Mouse (Mus musculus): ENCODE data around the gene Znrd1.
A peak's percentile ranks its signal among the peaks of the same experiment; 100 is the strongest.

Gene Znrd1

GRCm38 (mm10) chr17:36971172-36971850 lies 13.0 kb upstream of the Znrd1 start:
- DNase-seq (ENCODE audit: low spot score in 2 of 2) = no peak

GRCm38 (mm10) chr17:36970316-36970890 lies 12.0 kb upstream of the Znrd1 start:
- DNase-seq (ENCODE audit: low spot score in 2 of 2) = no peak

- DNase-seq (ENCODE audit: low spot score in 2 of 2) = no peak
These were observed 8.5 kb upstream of the Znrd1 start for GRCm38 (mm10) chr17:36966875-36967274.

- DNase-seq (ENCODE audit: low spot score in 2 of 2) = no peak
These were observed 2.8 kb upstream of the Znrd1 start for GRCm38 (mm10) chr17:36961125-36961524.

DNA sequence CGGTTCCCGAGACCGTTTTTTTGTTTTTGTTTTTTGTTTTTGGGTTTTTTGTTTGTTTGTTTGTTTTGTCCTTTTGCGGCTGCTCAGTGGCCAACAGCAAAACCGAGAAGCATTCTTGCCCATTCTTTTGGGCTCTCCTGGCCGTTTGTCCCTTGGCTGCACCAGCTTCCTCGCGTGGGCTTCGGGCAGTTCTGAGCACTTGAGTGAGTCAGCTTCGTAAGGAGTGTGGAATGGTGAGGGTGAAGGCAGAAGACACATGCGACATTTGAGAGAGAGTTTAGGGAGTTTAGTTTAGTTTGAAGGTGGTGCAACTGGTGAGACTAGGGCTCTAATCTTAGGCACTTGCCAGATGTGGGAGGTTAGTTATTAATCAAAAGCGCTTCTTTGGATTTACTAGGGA lies 525 bp upstream of the Znrd1 start:
- no peak for DNase-seq (ENCODE audit: low spot score in 2 of 2)

DNA sequence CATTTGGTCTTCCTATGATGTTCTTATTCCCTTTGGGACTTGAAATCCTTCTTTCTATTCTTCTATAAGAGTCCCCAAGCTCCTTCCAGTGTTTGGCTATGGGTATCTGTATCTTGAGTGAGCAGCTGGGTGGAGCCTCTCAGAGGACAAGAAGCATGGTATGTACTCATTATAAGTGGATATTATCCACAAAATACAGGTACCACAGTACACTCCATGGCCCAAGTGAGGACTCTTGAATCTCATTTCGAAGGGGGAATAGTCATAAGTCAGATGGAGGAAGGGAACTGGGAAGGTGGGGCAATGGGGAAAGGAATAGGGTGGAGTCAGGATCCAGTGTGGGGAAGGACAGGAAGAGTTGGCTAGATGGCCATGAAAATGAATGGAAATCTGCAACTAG lies 5.3 kb downstream of the Znrd1 start:
- DNase-seq (ENCODE audit: low spot score in 2 of 2) = no peak

DNA sequence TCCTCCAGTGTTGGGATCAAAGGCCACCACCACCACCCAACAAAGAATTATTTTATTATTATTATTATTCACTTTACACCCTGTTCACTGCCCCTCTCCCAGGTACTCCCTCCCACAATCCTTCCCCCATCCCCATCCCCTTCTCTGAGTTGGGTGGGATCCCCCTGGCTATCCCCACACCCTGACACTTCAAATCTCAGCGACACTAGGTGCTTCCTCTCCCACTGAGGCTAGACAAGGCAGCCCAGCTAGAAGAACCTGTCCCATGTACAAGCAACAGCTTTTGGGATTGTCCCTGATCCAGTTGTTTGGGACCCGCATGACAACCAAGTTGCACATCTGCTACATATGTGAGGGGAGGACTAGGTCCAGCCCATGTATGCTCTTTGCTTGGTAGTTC lies 5.7 kb downstream of the Znrd1 start:
- DNase-seq (ENCODE audit: low spot score in 2 of 2) = no peak

- DNase-seq (ENCODE audit: low spot score in 2 of 2) = peak; percentile 85 to 93
These were observed 7.1 kb downstream of the Znrd1 start, which contains the start of gene Ppp1r11 for GRCm38 (mm10) chr17:36950981-36951947. TSS of gene Ppp1r11 (minus strand) at chr17:36951741.

DNA sequence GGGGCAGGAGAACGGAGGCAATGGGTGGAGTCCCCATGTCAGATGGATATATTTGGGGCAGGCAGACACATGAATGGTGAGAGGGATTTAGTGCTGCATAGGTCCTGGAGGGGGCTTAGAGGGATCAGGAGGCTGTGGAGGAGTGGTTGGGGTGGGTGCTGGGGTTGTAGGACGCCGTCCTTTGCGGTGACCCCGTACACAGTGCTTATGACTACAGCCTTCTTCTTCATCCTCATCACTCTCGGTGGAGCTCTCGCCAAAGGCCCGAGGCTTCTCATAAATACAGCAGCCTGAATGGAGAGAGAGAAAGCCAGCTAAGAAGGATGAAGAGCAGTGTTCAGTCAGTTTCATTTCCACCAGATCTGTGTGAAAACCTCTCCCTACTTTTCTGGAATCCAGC lies 9.1 kb downstream of the Znrd1 start:
- DNase-seq (ENCODE audit: low spot score in 2 of 2) = no peak

DNA sequence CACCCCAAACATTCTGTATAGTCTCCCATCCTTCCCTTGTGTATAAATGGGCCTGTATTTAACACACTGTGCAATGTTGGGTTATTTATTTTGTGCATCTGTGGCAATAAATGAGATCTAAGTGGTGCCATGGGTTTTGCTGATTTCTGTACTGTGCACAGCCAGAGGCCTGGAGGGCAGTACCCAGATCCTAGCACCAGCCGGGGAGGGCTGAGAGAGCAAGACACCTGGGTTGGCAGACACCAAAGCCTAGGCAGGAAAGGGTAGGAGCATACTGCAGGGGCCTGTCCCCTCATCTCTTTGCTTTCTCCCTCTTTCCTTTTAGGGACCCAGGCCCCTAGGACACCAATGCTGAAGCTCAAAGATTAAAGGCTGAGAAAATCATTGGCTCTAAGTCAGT lies 10.1 kb downstream of the Znrd1 start:
- no peak for DNase-seq (ENCODE audit: low spot score in 2 of 2)

- peak; percentile 49 to 70 for DNase-seq (ENCODE audit: low spot score in 2 of 2)
These were observed 11.1 kb downstream of the Znrd1 start for GRCm38 (mm10) chr17:36947051-36947819.

DNA sequence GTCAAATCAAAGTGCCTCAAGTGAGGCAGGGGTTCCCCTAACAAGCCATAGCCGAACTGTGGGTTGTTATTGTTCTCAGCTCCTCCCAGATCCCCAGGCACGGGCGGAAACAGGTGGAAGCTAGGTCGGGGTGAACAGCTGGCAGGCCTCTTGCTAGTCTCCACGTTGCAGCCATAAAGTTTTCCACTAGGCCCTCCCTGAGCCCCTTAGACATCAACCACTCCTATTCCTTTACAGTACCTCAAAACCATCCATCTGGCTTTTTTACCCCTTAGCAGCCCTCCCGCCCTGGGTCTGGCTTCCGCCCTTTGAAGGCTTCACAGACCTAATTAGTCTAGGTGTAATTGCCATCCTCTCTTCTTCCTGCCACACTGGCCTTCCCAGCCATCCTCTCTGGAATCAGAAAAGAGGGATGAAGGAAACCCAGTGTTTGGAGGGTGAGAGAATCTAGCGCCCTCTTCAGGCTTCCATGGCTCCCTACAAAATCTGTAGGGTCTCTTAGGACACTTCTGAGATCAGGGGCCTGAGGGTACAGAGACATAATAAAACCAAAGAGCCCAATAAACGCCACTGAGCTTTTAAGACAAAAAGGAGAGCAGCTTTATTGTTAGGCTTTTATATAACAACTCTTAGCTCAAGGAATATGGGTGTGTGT lies 14.1 kb downstream of the Znrd1 start:
- no peak for DNase-seq (ENCODE audit: low spot score in 2 of 2)

GRCm38 (mm10) chr17:36943691-36944090 lies 14.7 kb downstream of the Znrd1 start:
- no peak for DNase-seq (ENCODE audit: low spot score in 2 of 2)

- DNase-seq (ENCODE audit: low spot score in 2 of 2) = no peak
These were observed 15.4 kb downstream of the Znrd1 start, which contains the start of gene Rnf39 for GRCm38 (mm10) chr17:36942791-36943471. TSS of gene Rnf39 (plus strand) at chr17:36942918.

DNA sequence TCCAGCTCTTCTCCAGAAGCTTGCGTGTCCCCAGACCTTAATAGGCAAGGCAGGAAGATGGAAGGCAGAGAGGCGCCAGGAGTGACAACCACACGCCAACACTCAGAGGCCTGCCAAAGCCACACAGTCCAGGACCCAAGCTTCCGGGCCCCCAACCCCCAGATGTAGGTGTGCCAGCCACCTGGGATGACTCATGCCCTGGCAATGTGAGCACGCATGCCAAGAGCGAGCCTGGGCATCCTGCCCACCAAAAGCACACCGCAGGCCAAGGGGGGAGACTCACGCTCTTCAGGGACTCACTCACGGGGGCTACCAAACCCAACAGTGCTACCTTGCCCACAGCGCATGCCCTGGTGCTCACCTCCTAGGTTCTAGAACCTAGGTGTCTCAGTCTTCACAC lies 16.0 kb downstream of the Znrd1 start:
- DNase-seq (ENCODE audit: low spot score in 2 of 2) = no peak

GRCm38 (mm10) chr17:36938056-36938455 lies 20.3 kb downstream of the Znrd1 start:
- DNase-seq (ENCODE audit: low spot score in 2 of 2) = no peak

DNA sequence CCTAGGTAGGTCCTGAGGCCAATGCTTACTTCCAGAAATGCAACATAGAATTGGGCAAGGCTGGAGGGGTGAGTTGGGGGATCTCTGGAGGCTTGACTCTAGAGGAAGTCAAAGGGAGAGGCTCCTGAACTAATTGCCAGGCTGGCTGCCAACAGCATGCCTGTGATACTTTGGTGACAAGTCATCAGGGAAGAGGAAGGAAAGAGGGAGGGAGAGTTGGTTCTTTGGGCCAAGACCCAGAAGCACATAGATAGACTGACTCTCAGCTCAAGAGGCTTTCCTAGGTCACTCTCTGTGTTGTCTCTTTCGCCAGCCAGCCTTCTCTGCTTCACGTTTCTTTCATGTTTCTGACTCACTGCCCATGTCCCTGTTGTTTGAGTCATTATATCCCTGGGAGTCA lies 26.6 kb downstream of the Znrd1 start:
- DNase-seq (ENCODE audit: low spot score in 2 of 2) = no peak

- DNase-seq (ENCODE audit: low spot score in 2 of 2) = no peak
These were observed 27.2 kb downstream of the Znrd1 start for GRCm38 (mm10) chr17:36931130-36931529.

- DNase-seq (ENCODE audit: low spot score in 2 of 2) = no peak
These were observed 28.1 kb downstream of the Znrd1 start for GRCm38 (mm10) chr17:36930233-36930632.

DNA sequence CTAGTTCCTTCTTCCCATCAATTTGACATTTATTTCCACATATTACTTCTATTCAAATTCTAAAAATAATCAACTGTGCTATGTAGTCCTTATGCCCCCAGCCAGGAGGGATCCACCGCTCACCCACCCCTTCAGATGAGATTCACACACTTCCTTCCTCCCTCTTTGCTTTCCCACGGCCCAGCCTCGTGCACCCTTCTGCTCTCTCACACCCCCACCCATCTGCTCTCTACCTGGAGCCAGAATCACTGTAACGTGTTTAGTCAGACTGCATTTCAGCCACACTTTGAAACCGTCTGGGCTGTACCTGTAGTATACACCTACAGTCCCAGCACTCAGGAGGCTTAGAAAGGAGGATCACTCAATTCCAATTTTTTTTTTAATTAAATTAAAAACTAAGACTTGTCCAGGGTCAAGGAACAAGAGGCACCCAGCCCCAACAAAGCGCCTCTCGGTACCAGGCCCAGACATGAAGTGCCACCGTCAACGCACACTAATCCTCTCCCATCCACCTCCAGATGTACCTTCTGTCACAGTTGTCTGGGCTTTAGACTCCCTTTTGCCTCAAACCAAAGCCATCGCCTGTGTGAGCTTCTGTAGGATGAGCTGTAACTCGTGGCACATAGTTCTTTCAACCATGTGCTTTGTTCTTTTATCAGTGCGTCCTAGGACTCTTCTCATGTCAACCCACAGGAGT lies 29.0 kb downstream of the Znrd1 start:
- DNase-seq (ENCODE audit: low spot score in 2 of 2) = no peak
